Mouse (Mus musculus) Muller cell, postnatal 12 days (primary cell): ENCODE results near the gene Ccdc170.
"Not testable (repeated sequence)": the region's sequence is repeated elsewhere in the genome, so short reads cannot be mapped to it uniquely, and the experiment has no call there.

Experiments
- DNase-seq: peaks from one replicate; pipeline ENCODE4 v3.0.0-alpha.2; 2015; ENCODE audit errors: inconsistent ontology term

Gene Ccdc170

GRCm38 (mm10) chr10:4482355-4482754 lies at the start of gene Ccdc170:
Gene Ccdc170 (plus strand): TSS chr10:4482502.
- DNase-seq = no peak

- DNase-seq = peak; percentile 43
These were observed 49.1 kb upstream of the Ccdc170 start for GRCm38 (mm10) chr10:4432996-4433755.

- DNase-seq = not testable (repeated sequence)
These were observed 48.4 kb upstream of the Ccdc170 start for GRCm38 (mm10) chr10:4433871-4434270.

GRCm38 (mm10) chr10:4435416-4435815 lies 46.9 kb upstream of the Ccdc170 start:
- DNase-seq = no peak

GRCm38 (mm10) chr10:4456409-4456808 lies 25.9 kb upstream of the Ccdc170 start:
- no peak for DNase-seq

GRCm38 (mm10) chr10:4460201-4460600 lies 22.1 kb upstream of the Ccdc170 start:
- no peak for DNase-seq

GRCm38 (mm10) chr10:4465799-4466198 lies 16.5 kb upstream of the Ccdc170 start:
- DNase-seq = no peak

- no peak for DNase-seq
These were observed 12.9 kb upstream of the Ccdc170 start for GRCm38 (mm10) chr10:4469406-4469805.

GRCm38 (mm10) chr10:4473591-4473993 lies 8.7 kb upstream of the Ccdc170 start:
- DNase-seq = no peak

GRCm38 (mm10) chr10:4475431-4475830 lies 6.9 kb upstream of the Ccdc170 start:
- DNase-seq = no peak

GRCm38 (mm10) chr10:4476604-4477003 lies 5.7 kb upstream of the Ccdc170 start:
- no peak for DNase-seq

GRCm38 (mm10) chr10:4480929-4481328 lies 1.4 kb upstream of the Ccdc170 start:
- no peak for DNase-seq

GRCm38 (mm10) chr10:4481695-4482094 lies 607 bp upstream of the Ccdc170 start:
- DNase-seq = no peak

GRCm38 (mm10) chr10:4483848-4484247 lies 1.5 kb downstream of the Ccdc170 start:
- no peak for DNase-seq

- no peak for DNase-seq
These were observed 2.7 kb downstream of the Ccdc170 start for GRCm38 (mm10) chr10:4484986-4485385.

- no peak for DNase-seq
These were observed 7.6 kb downstream of the Ccdc170 start for GRCm38 (mm10) chr10:4489865-4490264.

- DNase-seq = no peak
These were observed 9.0 kb downstream of the Ccdc170 start for GRCm38 (mm10) chr10:4491281-4491680.

GRCm38 (mm10) chr10:4492045-4492444 lies 9.7 kb downstream of the Ccdc170 start:
- DNase-seq = no peak

GRCm38 (mm10) chr10:4492909-4493308 lies 10.6 kb downstream of the Ccdc170 start:
- no peak for DNase-seq

GRCm38 (mm10) chr10:4503251-4503650 lies 20.9 kb downstream of the Ccdc170 start:
- DNase-seq = no peak

- DNase-seq = no peak
These were observed 30.4 kb downstream of the Ccdc170 start for GRCm38 (mm10) chr10:4512725-4513124.

GRCm38 (mm10) chr10:4517614-4518013 lies 35.3 kb downstream of the Ccdc170 start:
- DNase-seq = no peak

GRCm38 (mm10) chr10:4519645-4520044 lies 37.3 kb downstream of the Ccdc170 start:
- no peak for DNase-seq
